Mouse (Mus musculus) liver, embryonic 11.5 days (tissue): ENCODE measurements around the gene Galnt17. TPM values are rescaled to one million over a fixed set of nuclear protein-coding genes. Genes with fewer than 3 reads are reported as not detected.

Experiments used
- ATAC-seq: fragments of 200-750 bp; cut with Nextera tagmentation; replicated peaks from 2 replicates; pipeline ENCODE4 v1.8.0; 2017; ENCODE audit warnings: moderate number of reproducible peaks, mild to moderate bottlenecking, moderate TSS enrichment, moderate library complexity; ENCODE audit not compliant: low FRiP score
- DNase-seq: peaks from one replicate; pipeline ENCODE4 v3.0.0-alpha.2; 2017; ENCODE audit warnings: low spot score
- H3K27ac ChIP-seq: fragments of 300-500 bp; sonication (generic); 2 replicates; pipeline ENCODE4 v1.5.1; 2014; ENCODE audit warnings: mild to moderate bottlenecking, low read depth, low read length, control low read depth
- H3K27me3 ChIP-seq: fragments of 300-500 bp; sonication (generic); replicated peaks from 2 replicates; pipeline ENCODE4 v1.6.1; 2014; ENCODE audit warnings: low read length, mixed read lengths; ENCODE audit not compliant: control insufficient read depth, insufficient read depth
- H3K36me3 ChIP-seq: fragments of 300-500 bp; sonication (generic); 2 replicates; pipeline ENCODE4 v1.6.1; 2014; ENCODE audit warnings: mild to moderate bottlenecking, low read length, moderate library complexity, mixed read lengths; ENCODE audit not compliant: control insufficient read depth, insufficient read depth
- H3K4me1 ChIP-seq: fragments of 300-500 bp; sonication (generic); replicated peaks from 2 replicates; pipeline ENCODE4 v1.6.1; 2014; ENCODE audit warnings: low read length, mixed read lengths; ENCODE audit not compliant: control insufficient read depth, insufficient read depth
- H3K4me2 ChIP-seq: fragments of 300-500 bp; sonication (generic); 2 replicates; pipeline ENCODE4 v1.6.1; 2014; ENCODE audit warnings: mild to moderate bottlenecking, control low read depth, moderate library complexity
- H3K4me3 ChIP-seq: fragments of 300-500 bp; sonication (generic); 2 replicates; pipeline ENCODE4 v1.5.1; 2014; ENCODE audit warnings: low read depth, low read length, control low read depth
- H3K9ac ChIP-seq: fragments of 300-500 bp; sonication (generic); 2 replicates; pipeline ENCODE4 v1.6.1; 2014; ENCODE audit warnings: low read depth, low read length, control low read depth
- H3K9me3 ChIP-seq: fragments of 300-500 bp; sonication (generic); 2 replicates; pipeline ENCODE4 v1.6.1; 2016; ENCODE audit warnings: low read length, inconsistent platforms, mixed read lengths; ENCODE audit not compliant: control insufficient read depth
- WGBS: fragments of 180-500 bp; shearing (Covaris S2); extraction: QIAGEN DNeasy Blood & Tissue Kit; methylation state at CpG from one replicate; pipeline ENCODE4 v1.1.7; 2014; 5-methylcytosine and 5-hydroxymethylcytosine counted together
- polyA plus RNA-seq: library from polyadenylated mRNA; unstranded; fragments of >200 nt; fragmentation: Nextera tagmentation; extraction: Ambion mirVana; gene quantifications from 2 replicates; pipeline ENCODE4 v1.2.1, GENCODE M21; 2014

The Galnt17 gene
- polyA plus RNA-seq, 1 experiment from 2014 or later = 0.34 TPM

GRCm38 (mm10) chr5:130895991-130896390 is 412.3 kb downstream of the Galnt17 start:
- Histone ChIP-seq H3K4me3 (no peak overlapping the region), H3K36me3 (no peaks in the 10 kb centered on the region), H3K27ac (no peak overlapping the region), H3K9ac (no peak overlapping the region), H3K27me3 (no peaks in the 10 kb centered on the region), H3K4me2 (no peak overlapping the region), H3K9me3 (no peaks in the 10 kb centered on the region; the same call in 1 of the 2 replicates), H3K4me1 (no peaks in the 10 kb centered on the region)
- WGBS = 85% methylated on average over 3 of the region's 3 CpGs
- DNase-seq (no peak), ATAC-seq (no peak)

GRCm38 (mm10) chr5:130891735-130892134 is 416.6 kb downstream of the Galnt17 start:
- no peak overlapping the region for H3K9ac ChIP-seq
- H3K9me3 ChIP-seq = no peaks in the 10 kb centered on the region; the same call in 1 of the 2 replicates
- no peak overlapping the region for H3K27ac ChIP-seq
- H3K27me3 ChIP-seq = no peaks in the 10 kb centered on the region
- no peak overlapping the region for H3K4me2 ChIP-seq
- ATAC-seq = no peak
- DNase-seq = no peak
- no peaks in the 10 kb centered on the region for H3K36me3 ChIP-seq
- no peaks in the 10 kb centered on the region for H3K4me1 ChIP-seq
- H3K4me3 ChIP-seq = no peak overlapping the region
- WGBS = 67% methylated on average over 5 of the region's 5 CpGs

GRCm38 (mm10) chr5:130880331-130880730 is 428.0 kb downstream of the Galnt17 start:
- no peak overlapping the region for H3K27ac ChIP-seq
- 84% methylated on average over 5 of the region's 5 CpGs for WGBS
- no peaks in the 10 kb centered on the region for H3K36me3 ChIP-seq
- H3K27me3 ChIP-seq = no peaks in the 10 kb centered on the region
- ATAC-seq = no peak
- no peak overlapping the region for H3K9ac ChIP-seq
- no peak overlapping the region for H3K4me2 ChIP-seq
- H3K9me3 ChIP-seq = peaks cover 5% of the 10 kb centered on the region; the same call in 1 of the 2 replicates
- H3K4me1 ChIP-seq = no peaks in the 10 kb centered on the region
- DNase-seq = no peak
- H3K4me3 ChIP-seq = no peak overlapping the region

- ATAC-seq (no peak), DNase-seq (no peak)
- Histone ChIP-seq H3K27ac (no peak overlapping the region), H3K4me3 (no peak overlapping the region), H3K9ac (no peak overlapping the region), H3K4me1 (no peaks in the 10 kb centered on the region), H3K36me3 (no peaks in the 10 kb centered on the region), H3K27me3 (no peaks in the 10 kb centered on the region), H3K4me2 (no peak overlapping the region), H3K9me3 (peaks cover 2% of the 10 kb centered on the region; the same call in 1 of the 2 replicates)
- WGBS = 81% methylated on average over 3 of the region's 3 CpGs
These were observed 432.9 kb downstream of the Galnt17 start for GRCm38 (mm10) chr5:130875391-130875790.

- Histone ChIP-seq H3K27me3 (no peaks in the 10 kb centered on the region), H3K27ac (no peak overlapping the region), H3K4me2 (no peak overlapping the region), H3K9ac (no peak overlapping the region), H3K4me1 (no peaks in the 10 kb centered on the region), H3K36me3 (no peaks in the 10 kb centered on the region), H3K4me3 (no peak overlapping the region), H3K9me3 (peaks cover 2% of the 10 kb centered on the region; the same call in 1 of the 2 replicates)
- 41% methylated on average over 8 of the region's 8 CpGs for WGBS
- DNase-seq (no peak), ATAC-seq (no peak)
These were observed 437.2 kb downstream of the Galnt17 start for GRCm38 (mm10) chr5:130871086-130871485.

GRCm38 (mm10) chr5:130869869-130870268 is 438.4 kb downstream of the Galnt17 start:
- Histone ChIP-seq H3K4me3 (no peak overlapping the region), H3K4me1 (no peaks in the 10 kb centered on the region), H3K36me3 (no peaks in the 10 kb centered on the region), H3K27ac (no peak overlapping the region), H3K9me3 (no peaks in the 10 kb centered on the region; the same call in 1 of the 2 replicates), H3K4me2 (no peak overlapping the region), H3K9ac (no peak overlapping the region), H3K27me3 (no peaks in the 10 kb centered on the region)
- DNase-seq = no peak
- WGBS = 76% methylated on average over 1 of the region's 1 CpGs
- ATAC-seq = no peak

- ATAC-seq (no peak), DNase-seq (no peak)
- no peak overlapping the region for H3K4me3 ChIP-seq
- H3K27ac ChIP-seq = no peak overlapping the region
- no peaks in the 10 kb centered on the region for H3K9me3 ChIP-seq
- no peaks in the 10 kb centered on the region for H3K27me3 ChIP-seq
- WGBS = 59% methylated on average over 5 of the region's 5 CpGs
- no peaks in the 10 kb centered on the region for H3K36me3 ChIP-seq
- no peak overlapping the region for H3K4me2 ChIP-seq
- no peaks in the 10 kb centered on the region for H3K4me1 ChIP-seq
- no peak overlapping the region for H3K9ac ChIP-seq
These were observed 446.0 kb downstream of the Galnt17 start for GRCm38 (mm10) chr5:130862302-130862701.

GRCm38 (mm10) chr5:130859736-130860135 is 448.6 kb downstream of the Galnt17 start:
- Histone ChIP-seq H3K4me3 (no peak overlapping the region), H3K27ac (no peak overlapping the region), H3K27me3 (no peaks in the 10 kb centered on the region), H3K4me2 (no peak overlapping the region), H3K36me3 (no peaks in the 10 kb centered on the region), H3K4me1 (no peaks in the 10 kb centered on the region), H3K9me3 (no peaks in the 10 kb centered on the region), H3K9ac (no peak overlapping the region)
- WGBS = 38% methylated on average over 5 of the region's 6 CpGs
- DNase-seq = no peak
- no peak for ATAC-seq

GRCm38 (mm10) chr5:130858706-130859105 is 449.6 kb downstream of the Galnt17 start:
- no peak for ATAC-seq
- Histone ChIP-seq H3K27me3 (no peaks in the 10 kb centered on the region), H3K4me1 (no peaks in the 10 kb centered on the region), H3K36me3 (no peaks in the 10 kb centered on the region), H3K4me2 (no peak overlapping the region), H3K27ac (no peak overlapping the region), H3K4me3 (no peak overlapping the region), H3K9me3 (no peaks in the 10 kb centered on the region), H3K9ac (no peak overlapping the region)
- no peak for DNase-seq
- WGBS = 66% methylated on average over 3 of the region's 3 CpGs
